Mouse (Mus musculus): ENCODE results near the gene Sfrp5. TPM values are rescaled to one million over a fixed set of nuclear protein-coding genes. Genes with fewer than 3 reads are reported as not detected.

Gene Sfrp5
- polyA plus RNA-seq, 1 experiment from 2014 or later, result 0.12 TPM

Other genes with a start within 250 kb of the Sfrp5 start
- gene Mms19, start 221.1 kb downstream of the Sfrp5 start, polyA plus RNA-seq (2015; fragmentation: Nextera tagmentation; extraction: Ambion mirVana), result 10.1 and 10.3 TPM in 2 replicates
- 5.2 and 6.3 TPM in 2 replicates for gene Ubtd1, start 220.5 kb downstream of the Sfrp5 start, polyA plus RNA-seq (2015; fragmentation: Nextera tagmentation; extraction: Ambion mirVana)
- gene Ankrd2, start 166.3 kb downstream of the Sfrp5 start, polyA plus RNA-seq (2015; fragmentation: Nextera tagmentation; extraction: Ambion mirVana), result 0.17 and 0.21 TPM in 2 replicates
- 50.6 and 59.0 TPM in 2 replicates for gene Hoga1, start 156.6 kb downstream of the Sfrp5 start, polyA plus RNA-seq (2015; fragmentation: Nextera tagmentation; extraction: Ambion mirVana)
- gene 4933411K16Rik, start 150.0 kb downstream of the Sfrp5 start, polyA plus RNA-seq (2015; fragmentation: Nextera tagmentation; extraction: Ambion mirVana), result 0.22 and 0.26 TPM in 2 replicates
- gene Morn4, start 115.9 kb downstream of the Sfrp5 start, polyA plus RNA-seq (2015; fragmentation: Nextera tagmentation; extraction: Ambion mirVana), result 1.4 TPM in 2 replicates
- gene Pi4k2a, start 111.8 kb downstream of the Sfrp5 start, polyA plus RNA-seq (2015; fragmentation: Nextera tagmentation; extraction: Ambion mirVana), result 10.5 and 11.1 TPM in 2 replicates
- gene Avpi1, start 73.2 kb downstream of the Sfrp5 start, polyA plus RNA-seq (2015; fragmentation: Nextera tagmentation; extraction: Ambion mirVana), result 19.9 and 25.0 TPM in 2 replicates
- gene Marveld1, start 54.9 kb downstream of the Sfrp5 start, polyA plus RNA-seq (2015; fragmentation: Nextera tagmentation; extraction: Ambion mirVana), result 3.2 and 4.7 TPM in 2 replicates
- 8.8 and 10.1 TPM in 2 replicates for gene Zfyve27, start 38.3 kb downstream of the Sfrp5 start, polyA plus RNA-seq (2015; fragmentation: Nextera tagmentation; extraction: Ambion mirVana)
- 0.05 TPM in 1 of 2 replicates, not detected in the other for gene Golga7b, start 45.3 kb upstream of the Sfrp5 start, polyA plus RNA-seq (2015; fragmentation: Nextera tagmentation; extraction: Ambion mirVana)
- 0.03 and 0.06 TPM in 2 replicates for gene Crtac1, start 229.5 kb upstream of the Sfrp5 start, polyA plus RNA-seq (2015; fragmentation: Nextera tagmentation; extraction: Ambion mirVana)